Mouse (Mus musculus): ENCODE data around the gene Extl1.

The Extl1 gene

DNA sequence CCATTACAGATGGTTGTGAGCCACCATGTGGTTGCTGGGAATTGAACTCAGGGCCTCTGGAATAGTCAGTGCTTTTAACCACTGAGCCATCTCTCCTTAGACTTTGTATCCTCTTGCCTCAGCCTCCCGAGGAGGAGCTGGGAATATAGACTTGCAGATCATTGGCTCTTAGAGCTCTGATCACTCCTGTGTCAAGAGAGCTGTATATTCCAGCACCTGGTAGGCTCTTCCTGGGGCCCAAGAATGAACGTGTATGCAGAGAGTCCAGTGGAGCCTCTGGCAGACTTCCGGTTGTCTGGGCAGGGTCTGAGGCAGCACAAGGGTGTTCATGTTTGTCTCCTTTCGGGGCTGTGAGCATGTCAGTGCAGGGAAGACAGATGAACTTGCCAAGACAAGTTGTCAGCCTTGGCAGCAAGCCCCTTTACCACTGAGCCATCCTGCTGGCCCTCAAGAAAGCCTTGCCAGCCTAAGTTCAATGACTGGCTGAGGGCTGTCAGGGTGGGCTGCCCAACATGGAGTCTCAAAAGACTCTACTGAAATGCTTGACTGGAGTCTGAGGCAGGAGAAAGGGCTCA is 69.5 kb downstream of the Extl1 start:
- no peak for TF ChIP-seq GATA4 (IDR thresholded peaks at IDR 0.05; ENCODE audit: insufficient replicate concordance, low read length)

DNA sequence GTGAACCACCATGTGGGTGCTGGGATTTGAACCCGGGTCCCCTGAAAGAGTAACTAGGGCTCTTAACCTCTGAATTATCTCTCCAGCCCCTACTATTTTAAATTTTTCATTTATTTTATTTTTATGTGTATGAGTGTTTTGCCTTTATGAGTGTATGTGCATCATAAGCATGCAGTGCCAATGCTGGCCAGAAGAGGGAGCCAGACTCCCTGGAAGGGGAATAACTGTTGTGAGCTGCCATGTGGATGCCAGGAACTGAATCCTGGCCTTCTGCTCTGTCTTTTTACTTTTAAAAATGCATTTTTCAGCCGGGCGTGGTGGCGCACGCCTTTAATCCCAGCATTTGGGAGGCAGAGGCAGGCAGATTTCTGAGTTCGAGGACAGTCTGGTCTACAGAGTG is 70.7 kb downstream of the Extl1 start:
- TF ChIP-seq GATA4 (IDR thresholded peaks at IDR 0.05; ENCODE audit: insufficient replicate concordance, low read length), result no peak

DNA sequence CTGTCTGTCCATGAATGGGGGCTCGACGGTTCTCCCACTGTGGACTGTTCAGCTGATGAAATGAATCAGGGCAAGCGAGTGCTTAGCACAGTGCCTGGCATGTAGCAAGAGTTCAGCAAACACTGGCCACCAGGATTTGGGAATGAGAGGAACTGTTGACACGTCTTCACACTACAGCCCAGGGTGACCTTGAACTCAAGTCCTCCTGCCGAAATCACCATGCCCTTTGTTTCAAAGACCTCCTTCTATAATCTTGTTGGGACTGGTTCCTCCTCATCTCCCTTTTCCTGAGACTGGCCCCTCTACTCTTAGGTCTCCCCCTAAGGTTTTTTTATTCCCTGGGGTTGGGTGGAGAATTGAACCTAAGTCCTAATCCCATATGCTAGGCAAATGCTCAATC is 71.3 kb downstream of the Extl1 start:
- TF ChIP-seq GATA4 (IDR thresholded peaks at IDR 0.05; ENCODE audit: insufficient replicate concordance, low read length), result no peak

DNA sequence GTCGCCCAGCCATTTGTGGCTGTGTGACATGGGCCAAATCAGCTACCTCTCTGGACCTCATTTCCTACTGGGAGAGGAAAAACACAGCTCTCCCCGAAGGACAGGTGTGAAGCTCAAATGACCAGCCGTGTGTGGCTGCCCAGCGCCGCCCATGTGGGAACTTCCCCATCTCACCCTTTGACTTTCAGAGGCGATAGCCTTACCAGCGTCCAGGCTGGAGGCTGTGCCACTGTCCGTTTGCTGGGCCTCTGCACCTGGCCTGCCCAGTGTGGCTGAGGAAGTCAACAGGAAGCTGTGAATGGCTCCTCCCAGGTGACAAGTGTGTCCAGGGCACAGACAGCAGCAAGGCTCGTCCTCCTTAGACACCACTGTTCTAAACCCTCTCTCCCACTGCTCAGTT is 71.9 kb downstream of the Extl1 start:
- TF ChIP-seq GATA4 (IDR thresholded peaks at IDR 0.05; ENCODE audit: insufficient replicate concordance, low read length), result no peak

DNA sequence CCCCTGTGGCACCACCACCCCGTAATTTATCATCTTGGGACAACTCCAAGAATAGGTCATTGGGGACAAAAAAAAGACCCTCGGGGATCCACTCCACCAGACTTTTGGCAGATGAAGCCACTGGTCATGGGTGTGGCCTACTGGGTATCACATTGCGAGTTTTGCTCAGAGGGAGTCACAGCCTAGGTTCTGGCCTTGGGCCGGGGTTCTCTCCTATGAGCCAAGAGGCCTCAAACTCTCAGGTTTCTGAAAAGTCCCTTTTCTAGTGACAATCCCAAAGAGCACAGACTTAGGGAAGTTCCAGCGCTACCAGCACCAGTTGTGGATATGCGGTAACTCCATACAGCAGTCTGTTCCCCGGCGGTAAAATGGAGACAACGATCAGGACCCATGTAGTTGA is 73.0 kb downstream of the Extl1 start:
- TF ChIP-seq GATA4 (IDR thresholded peaks at IDR 0.05; ENCODE audit: insufficient replicate concordance, low read length), result no peak

DNA sequence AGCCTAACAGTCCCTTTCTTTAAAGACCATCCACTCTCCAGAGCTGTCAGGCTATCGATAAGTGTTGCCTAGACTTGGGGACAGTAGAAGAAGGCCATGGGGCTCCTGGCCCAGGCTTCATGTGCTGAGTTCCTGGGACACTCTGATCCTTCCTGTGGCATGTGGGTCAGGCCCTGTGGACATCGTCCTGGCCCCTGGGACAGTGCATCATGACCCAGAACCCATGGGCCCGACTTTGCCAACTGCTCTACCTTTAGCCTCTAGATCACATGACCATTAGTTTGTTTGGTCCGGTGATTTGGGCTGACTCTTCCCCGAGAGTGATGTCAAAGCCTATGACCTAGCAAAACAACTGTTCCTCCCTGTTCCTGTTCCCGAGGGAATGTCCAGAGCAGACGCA is 73.5 kb downstream of the Extl1 start:
- TF ChIP-seq GATA4 (IDR thresholded peaks at IDR 0.05; ENCODE audit: insufficient replicate concordance, low read length), result no peak

DNA sequence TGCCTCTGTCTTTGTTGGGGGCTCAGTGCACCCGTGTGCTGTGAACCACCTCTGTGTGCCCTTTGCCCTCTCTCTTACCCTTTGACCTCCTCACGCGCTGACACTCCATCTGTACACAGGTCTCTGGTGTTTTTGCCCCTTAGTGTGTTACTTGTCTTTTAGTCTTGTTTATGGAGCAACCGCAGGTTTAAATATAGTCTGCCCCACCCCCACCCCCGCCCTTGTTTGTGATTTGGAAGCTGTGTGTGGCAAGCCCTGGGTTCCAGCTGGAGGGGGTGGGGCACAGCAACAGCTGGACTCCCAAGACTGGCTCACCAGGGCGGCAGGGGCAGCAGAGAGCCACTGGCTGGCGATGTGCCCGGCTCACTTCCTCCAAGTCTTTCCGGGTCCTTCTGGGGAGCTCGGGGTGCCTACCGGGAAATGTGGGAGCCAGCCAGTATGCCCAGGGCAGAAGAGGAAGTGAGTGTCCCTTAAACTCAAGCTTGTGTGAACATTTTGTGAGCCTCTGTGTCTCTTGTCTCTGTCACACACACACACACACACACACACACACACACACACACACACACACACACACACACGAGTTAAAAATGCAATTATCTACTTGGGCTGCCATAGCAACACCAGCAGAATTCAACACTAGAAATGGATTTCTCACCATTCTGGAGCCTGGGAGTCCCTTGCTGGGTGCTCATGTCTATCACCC is 76.1 kb downstream of the Extl1 start:
- TF ChIP-seq GATA4 (IDR thresholded peaks at IDR 0.05; ENCODE audit: insufficient replicate concordance, low read length), result no peak

DNA sequence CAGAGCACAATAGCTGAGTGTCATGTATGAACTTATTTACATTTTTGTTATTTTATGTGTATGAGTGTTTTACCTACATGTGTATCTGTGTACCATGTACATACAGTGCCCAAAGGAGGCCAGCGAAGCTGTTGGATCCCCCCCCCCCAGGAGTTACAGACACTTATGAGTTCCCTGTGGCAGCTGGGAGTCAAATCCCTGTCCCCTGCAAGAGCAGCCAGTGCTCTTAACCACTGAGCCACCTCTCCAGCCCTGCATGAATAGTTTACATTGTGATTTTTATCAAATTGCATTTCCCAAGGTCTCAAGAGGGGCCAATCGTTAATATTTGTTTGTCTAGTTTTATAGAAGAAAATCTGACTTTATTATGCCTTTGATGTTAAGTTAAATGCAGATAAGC is 76.7 kb downstream of the Extl1 start:
- no peak for TF ChIP-seq GATA4 (IDR thresholded peaks at IDR 0.05; ENCODE audit: insufficient replicate concordance, low read length)

All from liver, adult (tissue).